Mouse (Mus musculus) testis, adult 2 months (tissue): ENCODE measurements around the gene Cd79b.

ENCODE experiments used
- CTCF ChIP-seq: fragments of 200-500 bp; IDR thresholded peaks from 2 replicates; pipeline ENCODE4 v1.5.1; 2012; ENCODE audit warnings: low read depth, mild to moderate bottlenecking, inconsistent platforms, low read length, moderate library complexity; ENCODE audit not compliant: control insufficient read depth, insufficient read depth, insufficient replicate concordance
- POLR2A ChIP-seq: fragments of 200-500 bp; IDR thresholded peaks from 2 replicates; pipeline ENCODE4 v1.6.1; 2012; ENCODE audit warnings: low read depth, mild to moderate bottlenecking, inconsistent platforms, low read length, moderate library complexity; ENCODE audit not compliant: control insufficient read depth

DNA sequence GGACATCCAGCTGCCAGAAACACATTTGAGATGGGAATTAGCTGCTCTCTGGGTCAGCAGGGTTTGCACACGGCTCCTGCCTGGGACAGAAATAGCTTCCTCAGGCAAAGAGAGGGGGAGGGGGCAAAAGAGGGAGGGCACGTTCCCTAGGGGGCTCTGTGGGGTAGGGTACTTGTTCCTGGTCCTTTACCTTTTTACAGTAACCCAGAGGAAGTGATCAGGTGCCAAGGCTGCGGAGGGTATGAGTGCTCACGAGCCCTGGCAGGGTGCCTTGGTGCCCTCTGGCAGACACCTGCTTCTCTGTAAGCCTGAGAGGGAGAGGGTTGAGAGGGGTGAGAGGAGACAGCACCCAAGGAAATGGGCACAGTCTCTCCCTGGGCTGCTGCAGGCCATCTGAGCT is 17.9 kb upstream of the Cd79b start:
- no peak for TF ChIP-seq CTCF
- TF ChIP-seq POLR2A = no peak
